Mouse (Mus musculus) liver (tissue): ENCODE data around the gene Sipa1l1.
"Not testable (repeated sequence)": the region's sequence is repeated elsewhere in the genome, so short reads cannot be mapped to it uniquely, and the experiment has no call there.

Experiments used
- DNase-seq: peaks from one replicate; pipeline ENCODE4 v3.0.0-alpha.2; 2020; ENCODE audit warnings: mixed read lengths

Gene Sipa1l1

GRCm38 (mm10) chr12:82178636-82179035 lies 9.5 kb downstream of the Sipa1l1 start:
- no peak for DNase-seq

GRCm38 (mm10) chr12:82179626-82180025 lies 10.5 kb downstream of the Sipa1l1 start:
- no peak for DNase-seq

GRCm38 (mm10) chr12:82186156-82186555 lies 17.0 kb downstream of the Sipa1l1 start:
- DNase-seq, result not testable (repeated sequence)

GRCm38 (mm10) chr12:82186740-82187139 lies 17.6 kb downstream of the Sipa1l1 start:
- DNase-seq, result no peak

- DNase-seq, result no peak
Measured at GRCm38 (mm10) chr12:82187178-82187839, 18.2 kb downstream of the Sipa1l1 start.

GRCm38 (mm10) chr12:82188321-82189075 lies 19.4 kb downstream of the Sipa1l1 start:
- DNase-seq, result no peak

GRCm38 (mm10) chr12:82189076-82189675 lies 20.1 kb downstream of the Sipa1l1 start:
- no peak for DNase-seq

- DNase-seq, result no peak
Measured at GRCm38 (mm10) chr12:82189715-82190581, 20.8 kb downstream of the Sipa1l1 start.

GRCm38 (mm10) chr12:82190582-82190965 lies 21.5 kb downstream of the Sipa1l1 start:
- DNase-seq, result no peak

- DNase-seq, result no peak
Measured at GRCm38 (mm10) chr12:82191686-82192085, 22.6 kb downstream of the Sipa1l1 start.

- DNase-seq, result no peak
Measured at GRCm38 (mm10) chr12:82192641-82193054, 23.5 kb downstream of the Sipa1l1 start.

- no peak for DNase-seq
Measured at GRCm38 (mm10) chr12:82193476-82193875, 24.4 kb downstream of the Sipa1l1 start.

- DNase-seq, result no peak
Measured at GRCm38 (mm10) chr12:82194919-82195318, 25.8 kb downstream of the Sipa1l1 start.

- DNase-seq, result peak; percentile 30
Measured at GRCm38 (mm10) chr12:82196213-82196612, 27.1 kb downstream of the Sipa1l1 start.

- no peak for DNase-seq
Measured at GRCm38 (mm10) chr12:82196615-82197146, 27.6 kb downstream of the Sipa1l1 start.

- DNase-seq, result no peak
Measured at GRCm38 (mm10) chr12:82197207-82197606, 28.1 kb downstream of the Sipa1l1 start.

GRCm38 (mm10) chr12:82199286-82199685 lies 30.2 kb downstream of the Sipa1l1 start:
- no peak for DNase-seq

GRCm38 (mm10) chr12:82204106-82204505 lies 35.0 kb downstream of the Sipa1l1 start:
- no peak for DNase-seq

GRCm38 (mm10) chr12:82206857-82207647 lies 37.9 kb downstream of the Sipa1l1 start:
- DNase-seq, result no peak

- no peak for DNase-seq
Measured at GRCm38 (mm10) chr12:82208046-82208445, 38.9 kb downstream of the Sipa1l1 start.

GRCm38 (mm10) chr12:82208611-82209010 lies 39.5 kb downstream of the Sipa1l1 start:
- no peak for DNase-seq

- DNase-seq, result no peak
Measured at GRCm38 (mm10) chr12:82209753-82210152, 40.6 kb downstream of the Sipa1l1 start.
